19 mouse cellular contexts compared by ENCODE assay signal in genomic region chr5:100877021-100877420, GRCm38 (mm10).
"Had no signal": no experiment of that assay in that cellular context is flagged by ENCODE, and none has a peak within 500 bp of the region (broad histone marks: within the 10 kb centered on the region; RNA-seq: fewer than 3 reads in every experiment).

No protein-coding gene starts in this region.

- H3K4me1 ChIP-seq: limb, embryonic 13.5 days; midbrain, embryonic 15.5 days; neural tube, embryonic 12.5 days; neural tube, embryonic 15.5 days had no signal

- H3K27me3 ChIP-seq: limb, embryonic 13.5 days; liver, embryonic 15.5 days; midbrain, embryonic 15.5 days; neural tube, embryonic 12.5 days; neural tube, embryonic 15.5 days; stomach, embryonic 15.5 days had no signal

- H3K9me3 ChIP-seq: limb, embryonic 10.5 days; limb, embryonic 13.5 days; liver, embryonic 15.5 days; midbrain, embryonic 15.5 days; neural tube, embryonic 12.5 days; neural tube, embryonic 15.5 days; stomach, embryonic 15.5 days had no signal

- H3K4me2 ChIP-seq: limb, embryonic 13.5 days; liver, embryonic 11.5 days; liver, embryonic 15.5 days; midbrain, embryonic 11.5 days; midbrain, embryonic 15.5 days; neural tube, embryonic 12.5 days; neural tube, embryonic 15.5 days; stomach, embryonic 15.5 days had no signal

- DNase-seq: kidney, adult 18-20 months; kidney, adult 9 months; kidney, postnatal 14 days; kidney, postnatal 4 days; lung, adult 2 months; lung, postnatal 14 days; lung, postnatal 4 days; right cerebral cortex, postnatal 25 days; spleen, adult 18-20 months; thymus, postnatal 25 days had no signal

- ATAC-seq: midbrain, embryonic 15.5 days had no signal

- H3K36me3 ChIP-seq: limb, embryonic 10.5 days; limb, embryonic 13.5 days; liver, embryonic 15.5 days; midbrain, embryonic 15.5 days; neural tube, embryonic 12.5 days; neural tube, embryonic 15.5 days; stomach, embryonic 15.5 days had no signal

- H3K4me3 ChIP-seq: limb, embryonic 10.5 days; limb, embryonic 13.5 days; liver, embryonic 15.5 days; midbrain, embryonic 15.5 days; neural tube, embryonic 12.5 days; neural tube, embryonic 15.5 days; stomach, embryonic 15.5 days had no signal

- H3K27ac ChIP-seq: limb, embryonic 10.5 days; limb, embryonic 13.5 days; liver, embryonic 15.5 days; midbrain, embryonic 15.5 days; neural tube, embryonic 12.5 days; neural tube, embryonic 15.5 days; stomach, embryonic 15.5 days had no signal

- H3K9ac ChIP-seq: limb, embryonic 13.5 days; liver, embryonic 15.5 days; midbrain, embryonic 15.5 days; neural tube, embryonic 12.5 days; neural tube, embryonic 15.5 days; stomach, embryonic 15.5 days had no signal
